Mouse (Mus musculus) frontal cortex, adult (tissue): ENCODE measurements at regions not wholly inside any gene's neighbourhood (a gene's known extent, or its start where the extent isn't known, plus 50 kb on each side); places are given as distances from the start of the nearest gene placed in this dataset.
A peak's percentile ranks its signal among the peaks of the same experiment; 100 is the strongest.

Source experiments
- ATAC-seq: cut with Nextera tagmentation; 2 replicates; pipeline ENCODE4 v1.9.2; 2017; ENCODE audit warnings: mild to moderate bottlenecking, moderate library complexity, mixed read lengths; ENCODE audit not compliant: low TSS enrichment

DNA sequence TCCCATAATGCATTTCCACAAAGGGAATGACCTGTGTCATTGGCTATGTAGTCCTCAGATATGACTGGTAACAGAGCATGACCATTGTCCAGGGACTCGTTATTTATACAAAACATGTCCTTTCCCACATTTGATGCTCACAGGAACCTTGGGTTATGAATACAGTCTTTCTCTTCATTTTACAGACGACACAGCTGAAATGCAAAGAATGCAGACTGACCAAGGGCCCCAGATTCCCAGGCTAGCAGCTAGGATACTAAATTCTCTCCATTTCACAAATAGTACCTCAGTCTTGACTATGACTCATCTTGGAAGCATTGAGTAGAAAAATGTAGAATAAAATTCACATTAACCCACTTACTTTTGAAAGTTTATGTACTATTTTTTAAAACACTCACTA, 182.7 kb upstream of the Sox4 start:
- no peak for ATAC-seq

GRCm38 (mm10) chr13:29127499-29127898, 174.0 kb upstream of the Sox4 start:
- peak; percentile 96 for ATAC-seq

DNA sequence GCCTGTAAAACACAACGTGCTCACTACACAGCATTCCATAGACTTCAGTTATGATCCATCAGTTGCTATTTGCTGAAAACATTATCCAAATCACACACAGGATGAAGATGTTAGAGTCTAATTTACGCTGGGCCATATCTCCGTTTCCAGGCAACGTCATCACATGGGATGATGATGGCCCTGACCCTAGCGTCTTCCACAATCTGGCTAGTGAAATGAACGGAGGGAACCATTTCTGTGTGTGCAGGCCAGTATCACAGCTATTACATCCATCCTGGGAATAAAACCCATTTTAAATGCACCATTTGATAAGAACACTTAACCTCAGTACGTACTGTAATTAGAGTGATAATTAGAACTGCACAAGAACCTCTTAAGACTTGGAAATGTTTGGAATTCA, 170.0 kb upstream of the Sox4 start:
- ATAC-seq, result no peak

GRCm38 (mm10) chr13:29121121-29121520, 167.6 kb upstream of the Sox4 start:
- no peak for ATAC-seq

DNA sequence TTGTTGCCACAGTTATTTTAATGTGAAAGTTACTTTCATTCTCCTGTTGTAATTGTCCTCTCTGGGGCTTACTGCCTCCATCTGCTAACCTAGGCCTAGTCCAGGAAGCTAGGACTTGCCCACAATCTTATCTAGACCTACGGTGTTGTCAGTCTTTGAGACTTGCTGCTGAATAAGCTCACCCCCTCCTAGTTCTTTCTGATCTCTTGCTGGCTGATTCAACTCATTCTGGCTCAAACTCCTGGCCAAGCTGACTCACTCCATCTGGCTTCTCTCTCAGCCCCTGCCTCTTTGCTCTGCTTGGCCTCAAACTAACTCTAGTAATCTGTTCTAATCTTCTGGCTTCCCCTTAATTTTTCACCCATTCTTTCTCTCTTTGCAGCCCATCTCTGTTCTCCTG, 165.8 kb upstream of the Sox4 start:
- peak; percentile 80 for ATAC-seq

GRCm38 (mm10) chr13:29114998-29115495, 161.5 kb upstream of the Sox4 start:
- ATAC-seq, result no peak

DNA sequence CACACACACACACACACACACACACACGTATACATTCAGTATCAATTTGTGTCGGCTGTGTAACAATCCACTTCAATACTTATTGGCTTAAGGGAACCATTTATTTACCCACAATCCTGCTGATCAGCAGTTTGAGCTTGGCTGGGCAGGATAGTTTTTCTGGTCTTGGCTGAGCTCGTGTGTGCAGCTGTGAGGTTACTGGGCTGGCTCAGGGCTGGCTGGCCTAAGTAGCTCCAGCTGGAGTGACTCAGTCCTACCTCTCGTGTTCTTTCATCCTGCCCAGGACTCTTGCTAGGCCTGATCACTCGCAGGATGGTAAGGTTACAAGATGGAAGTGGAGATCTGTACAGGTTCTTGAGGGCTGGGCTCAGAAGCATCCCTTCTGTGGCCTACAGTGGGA, 156.6 kb upstream of the Sox4 start:
- no peak for ATAC-seq

DNA sequence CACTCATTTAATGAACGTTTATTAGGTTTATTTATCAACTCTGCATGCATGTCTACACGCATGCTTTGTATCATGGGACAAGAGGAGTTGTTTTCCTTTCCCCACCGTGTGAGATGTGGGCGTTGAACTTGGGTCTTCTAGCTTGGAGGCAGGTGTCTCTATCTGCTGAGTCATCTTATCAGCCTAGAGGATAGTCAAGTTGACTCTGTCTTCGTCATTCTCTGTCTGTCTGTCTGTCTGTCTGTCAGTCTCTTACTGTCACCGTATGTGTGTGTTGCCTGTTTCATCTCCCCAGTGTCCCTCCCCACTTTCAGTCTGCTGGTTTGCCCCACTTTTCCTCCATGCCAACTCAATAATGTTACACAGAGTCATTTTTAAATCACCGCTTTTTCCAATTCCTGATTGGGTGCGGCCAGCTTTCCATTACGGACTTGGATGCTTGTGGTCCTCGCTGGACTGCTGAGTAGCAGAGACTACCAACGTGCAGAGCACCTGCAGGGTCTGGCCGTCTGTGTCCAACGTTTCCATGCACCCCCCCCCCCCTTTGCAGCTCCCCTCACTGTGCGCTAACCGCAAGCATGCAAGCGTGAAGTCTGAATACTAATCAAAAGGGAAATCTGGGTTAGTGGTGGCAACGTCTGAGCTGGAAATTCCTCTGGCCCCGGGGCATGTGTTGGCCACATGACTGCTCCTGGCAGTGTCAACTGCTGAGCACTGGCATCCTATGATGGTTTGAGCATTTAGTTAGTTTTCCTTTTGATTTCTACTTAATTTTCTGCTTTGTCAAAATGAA, 155.7 kb upstream of the Sox4 start:
- no peak for ATAC-seq

DNA sequence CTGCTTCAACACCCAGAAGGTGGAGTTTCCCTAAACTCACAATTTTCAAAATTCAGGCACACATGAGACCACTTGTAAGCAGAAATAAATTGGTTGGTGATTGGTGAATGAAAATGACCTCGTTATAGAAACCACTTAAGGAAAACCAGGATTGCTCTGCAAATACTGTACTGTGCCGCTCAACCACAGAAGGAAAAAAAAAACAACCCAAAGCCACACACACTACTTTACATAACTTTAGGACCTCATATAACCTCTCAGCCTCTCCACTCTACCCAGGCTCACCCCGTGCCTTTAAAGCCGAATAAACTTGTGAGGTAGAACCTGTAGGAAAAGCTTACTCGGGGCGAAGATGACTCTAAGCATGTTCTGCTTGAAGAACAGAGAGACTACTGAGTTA, 154.7 kb upstream of the Sox4 start:
- ATAC-seq, result no peak

- ATAC-seq, result no peak
These were observed 138.7 kb upstream of the Sox4 start for GRCm38 (mm10) chr13:29092166-29092565.

GRCm38 (mm10) chr13:29086854-29087253, 133.3 kb upstream of the Sox4 start:
- ATAC-seq, result no peak

DNA sequence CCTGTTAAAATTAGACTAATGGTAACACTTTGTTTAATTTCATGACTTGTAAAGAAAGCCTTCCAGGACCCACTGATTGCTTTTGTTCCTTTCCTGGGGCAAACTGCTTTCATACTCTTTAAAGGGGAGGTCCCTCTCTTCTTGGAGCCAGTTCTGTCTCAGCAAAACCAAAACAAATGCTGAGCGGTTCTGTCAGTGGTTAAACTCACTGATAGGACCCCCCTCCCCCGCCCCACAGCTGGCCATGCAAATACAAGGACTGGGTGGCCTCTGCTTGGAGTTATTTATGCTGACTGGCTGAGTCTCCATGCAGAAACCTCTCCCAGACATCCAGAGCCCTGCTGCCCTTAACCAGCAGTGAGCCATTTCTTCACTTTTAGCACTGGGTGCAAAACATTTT, 127.6 kb upstream of the Sox4 start:
- no peak for ATAC-seq

- ATAC-seq, result no peak
These were observed 126.3 kb upstream of the Sox4 start for GRCm38 (mm10) chr13:29079841-29080240.

DNA sequence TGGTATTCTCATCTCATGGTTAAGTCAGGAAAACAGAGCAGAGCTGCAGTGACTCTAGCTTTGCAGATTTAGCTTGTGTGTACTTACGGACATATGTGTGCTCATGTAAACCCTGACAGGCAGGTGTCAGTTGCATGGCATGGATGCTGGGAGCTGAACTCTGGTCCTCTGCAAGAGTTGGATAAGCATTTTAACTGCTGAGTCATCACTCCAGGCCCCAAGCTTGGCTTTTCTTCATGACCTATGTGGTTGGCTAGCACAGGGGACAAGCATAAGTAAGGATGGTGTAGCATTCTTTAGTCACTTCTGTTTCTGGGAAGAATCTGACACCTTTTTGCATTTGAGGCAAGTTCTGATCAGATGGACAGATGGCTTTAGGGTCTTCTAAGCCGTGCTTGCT, 120.1 kb upstream of the Sox4 start:
- ATAC-seq, result no peak

- ATAC-seq, result no peak
These were observed 110.4 kb upstream of the Sox4 start for GRCm38 (mm10) chr13:29063924-29064323.

DNA sequence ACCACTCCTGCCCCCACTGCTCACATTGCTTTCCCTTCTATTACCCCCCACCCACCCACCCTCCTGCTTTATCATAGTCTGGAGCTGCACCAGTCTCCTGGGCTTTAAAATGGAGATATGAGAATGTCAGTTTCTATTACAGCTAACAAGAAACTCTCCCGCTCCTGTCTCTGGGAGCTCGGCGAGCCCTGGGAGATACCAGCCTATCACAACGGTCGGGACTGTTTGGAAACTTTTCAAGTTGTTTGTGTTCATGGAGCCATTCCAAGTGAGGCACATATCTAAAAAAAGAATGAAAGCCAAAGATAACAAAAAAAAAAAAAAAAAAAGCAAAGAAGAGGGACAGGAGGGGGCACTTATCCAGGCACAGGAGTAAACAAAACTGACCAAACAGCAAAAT, 105.2 kb upstream of the Sox4 start:
- ATAC-seq, result no peak

GRCm38 (mm10) chr13:29049730-29050129, 96.2 kb upstream of the Sox4 start:
- ATAC-seq, result no peak

DNA sequence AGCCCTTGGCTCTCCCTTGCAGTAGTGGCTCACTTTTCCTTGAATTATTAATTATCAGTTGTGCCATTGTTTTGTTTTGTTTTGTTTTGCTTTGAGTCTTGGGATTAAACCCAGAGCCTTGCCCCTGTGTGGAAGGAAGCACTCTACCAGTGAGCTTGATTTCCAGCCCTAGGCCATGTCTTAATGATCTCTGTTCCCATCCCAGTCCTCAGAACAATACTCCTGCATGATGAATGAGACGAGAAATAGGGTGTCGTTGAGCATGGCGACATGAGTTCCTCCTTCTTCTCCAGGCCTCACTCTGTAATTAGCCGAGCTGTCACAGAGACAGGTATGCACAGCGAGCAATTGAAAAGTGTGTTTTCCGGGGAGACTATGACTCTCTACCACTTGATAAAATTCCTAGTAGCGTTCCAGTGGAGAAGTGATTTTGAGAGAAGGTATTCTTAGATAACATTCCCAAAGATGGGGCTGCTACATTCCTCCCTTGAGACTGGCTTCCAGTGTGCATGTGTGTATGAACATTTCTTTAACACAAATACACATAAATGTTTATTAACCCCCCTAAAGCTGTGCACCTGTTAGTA, 95.6 kb upstream of the Sox4 start:
- ATAC-seq, result no peak

GRCm38 (mm10) chr13:29044655-29045054, 91.1 kb upstream of the Sox4 start:
- ATAC-seq, result no peak

DNA sequence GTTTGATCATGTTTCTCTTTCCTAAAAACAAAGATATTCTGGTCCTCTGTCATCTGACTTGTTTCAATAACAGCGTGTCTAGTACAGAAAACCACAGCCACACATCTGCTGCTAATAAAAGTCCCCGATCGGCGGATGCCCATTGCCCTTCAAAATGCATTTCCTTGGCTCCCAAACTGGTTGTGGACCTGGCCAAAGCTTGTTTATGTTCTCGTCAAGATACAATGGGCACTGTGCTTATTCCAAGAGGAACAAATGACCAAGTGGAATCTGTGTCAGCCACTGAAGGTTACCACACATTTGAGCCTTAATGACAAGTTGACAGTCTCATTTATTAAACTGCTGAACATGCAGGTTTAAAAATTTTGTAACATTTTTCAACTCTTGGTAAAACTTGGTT, 86.8 kb upstream of the Sox4 start:
- no peak for ATAC-seq

GRCm38 (mm10) chr13:29034904-29035303, 81.4 kb upstream of the Sox4 start:
- no peak for ATAC-seq

- no peak for ATAC-seq
These were observed 80.9 kb upstream of the Sox4 start for GRCm38 (mm10) chr13:29034444-29034843.

- no peak for ATAC-seq
These were observed 73.6 kb upstream of the Sox4 start for GRCm38 (mm10) chr13:29027146-29027545.

- peak; percentile 97 for ATAC-seq
These were observed 70.0 kb upstream of the Sox4 start for GRCm38 (mm10) chr13:29023486-29023885.
